Mouse (Mus musculus): ENCODE results near the gene Cox4i1.

The Cox4i1 gene

GRCm38 (mm10) chr8:120693861-120694493, 26.0 kb downstream of the Cox4i1 start:
- DNase-seq (ENCODE audit: low spot score in 2 of 2): no peak

GRCm38 (mm10) chr8:120696401-120697153, 28.6 kb downstream of the Cox4i1 start:
- DNase-seq (ENCODE audit: low spot score in 2 of 2): peak; percentile 65 to 74

- DNase-seq (ENCODE audit: low spot score in 2 of 2): peak; percentile 69 to 72
Measured at GRCm38 (mm10) chr8:120697154-120697978, 29.3 kb downstream of the Cox4i1 start.

- DNase-seq (ENCODE audit: low spot score in 2 of 2): peak in 1 of 2 experiments; percentile 43
Measured at GRCm38 (mm10) chr8:120697979-120698272, 29.9 kb downstream of the Cox4i1 start.

- no peak for DNase-seq (ENCODE audit: low spot score in 2 of 2)
Measured at GRCm38 (mm10) chr8:120698426-120698825, 30.4 kb downstream of the Cox4i1 start.

- DNase-seq (ENCODE audit: low spot score in 2 of 2): no peak
Measured at GRCm38 (mm10) chr8:120699079-120699478, 31.1 kb downstream of the Cox4i1 start.

GRCm38 (mm10) chr8:120699565-120699964, 31.5 kb downstream of the Cox4i1 start:
- DNase-seq (ENCODE audit: low spot score in 2 of 2): no peak

- DNase-seq (ENCODE audit: low spot score in 2 of 2): no peak
Measured at GRCm38 (mm10) chr8:120700053-120700452, 32.0 kb downstream of the Cox4i1 start.

- peak; percentile 74 to 75 for DNase-seq (ENCODE audit: low spot score in 2 of 2)
Measured at GRCm38 (mm10) chr8:120701758-120702465, 33.9 kb downstream of the Cox4i1 start.

GRCm38 (mm10) chr8:120704203-120704602, 36.2 kb downstream of the Cox4i1 start:
- no peak for DNase-seq (ENCODE audit: low spot score in 2 of 2)

- no peak for DNase-seq (ENCODE audit: low spot score in 2 of 2)
Measured at GRCm38 (mm10) chr8:120705163-120705562, 37.1 kb downstream of the Cox4i1 start.

GRCm38 (mm10) chr8:120706193-120706592, 38.2 kb downstream of the Cox4i1 start:
- DNase-seq (ENCODE audit: low spot score in 2 of 2): no peak

GRCm38 (mm10) chr8:120709176-120709575, 41.2 kb downstream of the Cox4i1 start:
- DNase-seq (ENCODE audit: low spot score in 2 of 2): no peak

- no peak for DNase-seq (ENCODE audit: low spot score in 2 of 2)
Measured at GRCm38 (mm10) chr8:120715200-120715599, 47.2 kb downstream of the Cox4i1 start.

GRCm38 (mm10) chr8:120715996-120716680, 48.1 kb downstream of the Cox4i1 start:
- DNase-seq (ENCODE audit: low spot score in 2 of 2): no peak

GRCm38 (mm10) chr8:120719586-120720236, 51.7 kb downstream of the Cox4i1 start:
- DNase-seq (ENCODE audit: low spot score in 2 of 2): no peak

- DNase-seq (ENCODE audit: low spot score in 2 of 2): no peak
Measured at GRCm38 (mm10) chr8:120723025-120723424, 55.0 kb downstream of the Cox4i1 start.

All from thymus, postnatal 10 days (tissue).